Mouse (Mus musculus): ENCODE results near the gene Rnase12. TPM values are rescaled to one million over a fixed set of nuclear protein-coding genes. Genes with fewer than 3 reads are reported as not detected.

The Rnase12 gene
- polyA plus RNA-seq, 1 experiment from 2014 or later: not detected

- Histone ChIP-seq H3K4me1 (peaks cover 18% of the 10 kb centered on the region), H3K36me3 (no peaks in the 10 kb centered on the region), H3K27me3 (ENCODE audit: low read depth, poor library complexity, severe bottlenecking) (peaks cover 18% of the 10 kb centered on the region), H3K4me3 (no peak overlapping the region), H3K27ac (replicated peaks) (no peak overlapping the region), H3K9me3 (replicated peaks) (no peaks in the 10 kb centered on the region)
- 80% methylated on average over 1 of the region's 1 CpGs for WGBS
- DNase-seq (ENCODE audit: low spot score): no peak
These were observed 21.7 kb upstream of the Rnase12 start for GRCm38 (mm10) chr14:51079180-51079579.

GRCm38 (mm10) chr14:51074335-51074734 lies 16.9 kb upstream of the Rnase12 start, which contains the start of gene Olfr750:
TSS of gene Olfr750 (minus strand) at chr14:51074435.
- no peak within 1 kb of the TSS for H3K27ac ChIP-seq (replicated peaks)
- H3K4me3 ChIP-seq: no peak within 1 kb of the TSS
- H3K36me3 ChIP-seq: no peaks in the 10 kb centered on the region
- whole genome bisulfite sequencing: 85% methylated on average over 3 of the region's 3 CpGs
- no peaks in the 10 kb centered on the region for H3K27me3 ChIP-seq (ENCODE audit: low read depth, poor library complexity, severe bottlenecking)
- no peak for DNase-seq (ENCODE audit: low spot score)
- no peaks in the 10 kb centered on the region for H3K9me3 ChIP-seq (replicated peaks)
- H3K4me1 ChIP-seq: no peaks in the 10 kb centered on the region

DNA sequence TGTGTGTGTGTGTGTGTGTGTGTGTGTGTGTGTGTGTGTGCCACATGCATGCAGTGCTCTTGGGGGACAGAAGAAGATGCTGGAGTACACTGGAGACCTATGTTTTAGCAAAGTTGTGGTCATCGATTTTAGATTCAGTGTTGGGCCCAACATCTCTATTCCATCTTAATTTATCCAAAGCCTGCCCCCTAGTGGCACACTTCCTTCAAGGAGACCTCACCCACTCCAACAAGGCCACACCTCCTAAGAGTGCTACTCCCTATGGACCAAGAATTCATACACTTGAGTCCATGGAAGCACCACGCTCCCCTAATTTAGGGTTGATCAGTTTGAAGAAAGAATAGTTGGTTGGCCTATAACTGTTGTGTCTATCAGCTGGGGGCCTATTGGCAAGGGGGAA lies 12.2 kb upstream of the Rnase12 start:
- 89% methylated on average over 2 of the region's 2 CpGs for WGBS
- Histone ChIP-seq H3K27me3 (ENCODE audit: low read depth, poor library complexity, severe bottlenecking) (no peaks in the 10 kb centered on the region), H3K4me1 (peaks cover 11% of the 10 kb centered on the region), H3K4me3 (no peak overlapping the region), H3K27ac (replicated peaks) (no peak overlapping the region), H3K9me3 (replicated peaks) (no peaks in the 10 kb centered on the region), H3K36me3 (no peaks in the 10 kb centered on the region)
- DNase-seq (ENCODE audit: low spot score): no peak

- Histone ChIP-seq H3K27me3 (ENCODE audit: low read depth, poor library complexity, severe bottlenecking) (no peaks in the 10 kb centered on the region), H3K4me1 (peaks cover 11% of the 10 kb centered on the region), H3K9me3 (replicated peaks) (no peaks in the 10 kb centered on the region), H3K36me3 (no peaks in the 10 kb centered on the region), H3K4me3 (no peak overlapping the region), H3K27ac (replicated peaks) (no peak overlapping the region)
- DNase-seq (ENCODE audit: low spot score): no peak
- WGBS: 95% methylated on average over 5 of the region's 5 CpGs
These were observed 11.5 kb upstream of the Rnase12 start for GRCm38 (mm10) chr14:51068956-51069355.

- Histone ChIP-seq H3K27ac (replicated peaks) (no peak overlapping the region), H3K36me3 (no peaks in the 10 kb centered on the region), H3K4me3 (no peak overlapping the region), H3K4me1 (peaks cover 11% of the 10 kb centered on the region), H3K9me3 (replicated peaks) (no peaks in the 10 kb centered on the region), H3K27me3 (ENCODE audit: low read depth, poor library complexity, severe bottlenecking) (peaks cover 15% of the 10 kb centered on the region; the same call in 1 of the 2 replicates)
- 92% methylated on average over 5 of the region's 5 CpGs for WGBS
- no peak for DNase-seq (ENCODE audit: low spot score)
These were observed 3.3 kb upstream of the Rnase12 start for GRCm38 (mm10) chr14:51060761-51061160.

DNA sequence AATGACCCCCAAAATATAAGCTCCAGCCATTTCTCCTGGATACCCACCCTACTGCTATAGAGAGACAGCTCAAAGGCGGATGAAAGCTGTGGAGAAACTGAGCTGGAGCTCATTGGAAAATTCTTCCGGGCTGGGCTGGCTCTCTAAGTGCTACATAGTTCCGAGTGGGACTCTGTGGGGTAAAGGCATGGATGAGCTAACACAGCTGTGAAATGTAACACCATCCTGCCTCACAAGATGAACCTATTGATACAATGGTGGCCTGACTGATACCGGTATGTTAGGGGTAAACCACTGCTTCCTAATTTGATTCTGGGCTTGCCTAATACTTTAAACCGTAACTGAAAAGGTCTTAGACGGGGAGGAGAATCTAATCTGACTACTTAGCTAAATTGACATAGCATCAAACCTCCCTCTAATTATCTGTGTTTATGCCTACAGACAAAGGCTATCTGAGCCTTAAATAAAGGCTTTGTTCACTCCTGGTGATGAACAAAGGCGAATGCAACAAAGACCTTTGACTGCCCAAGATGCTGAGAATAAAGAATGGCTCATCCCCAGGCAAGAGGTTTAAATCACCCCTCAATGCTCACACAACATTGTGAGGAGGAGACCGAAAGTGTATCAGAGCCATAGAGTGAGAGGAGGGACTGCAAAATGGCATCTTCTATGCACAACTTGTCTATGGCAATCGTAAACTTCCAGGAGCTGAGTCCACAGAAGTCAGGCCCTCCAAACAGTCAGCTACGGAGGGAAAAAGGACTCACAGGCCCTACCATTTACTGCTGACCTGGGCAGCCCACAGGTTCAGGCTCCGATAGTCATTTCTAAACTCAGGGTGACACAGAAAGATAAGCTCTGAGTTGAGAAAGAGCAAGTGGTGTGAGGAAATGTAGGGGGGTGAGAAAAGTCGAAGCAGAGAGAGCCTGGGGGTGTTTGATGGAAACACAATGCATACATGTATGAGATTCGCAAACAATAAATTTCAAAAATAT lies 2.9 kb downstream of the Rnase12 start:
- Histone ChIP-seq H3K9me3 (replicated peaks) (no peaks in the 10 kb centered on the region), H3K4me3 (no peak overlapping the region), H3K4me1 (peaks cover 26% of the 10 kb centered on the region), H3K27me3 (ENCODE audit: low read depth, poor library complexity, severe bottlenecking) (peaks cover 23% of the 10 kb centered on the region), H3K36me3 (no peaks in the 10 kb centered on the region), H3K27ac (replicated peaks) (peak overlapping the region; percentile 63)
- 26% methylated on average over 13 of the region's 13 CpGs for WGBS
- peak; percentile 27 for DNase-seq (ENCODE audit: low spot score)

DNA sequence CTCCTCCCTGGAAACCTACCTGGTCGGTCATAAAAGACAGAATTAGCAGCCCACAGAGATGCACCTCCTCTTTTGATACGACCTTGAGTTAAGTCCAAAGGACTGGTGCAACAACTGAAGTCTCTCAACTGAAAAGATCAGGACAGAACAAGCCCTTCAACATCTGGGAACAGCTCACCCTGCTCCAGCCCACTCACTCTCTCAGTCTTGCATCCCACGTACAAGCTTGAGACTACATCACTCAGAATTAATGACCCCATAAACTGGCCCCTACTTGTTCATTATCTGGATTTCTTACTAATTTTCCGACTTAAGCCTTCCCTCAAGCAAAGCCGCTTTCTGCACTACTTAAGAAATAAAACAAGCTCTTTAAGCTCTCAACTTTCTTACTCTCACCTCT lies 4.3 kb downstream of the Rnase12 start:
- DNase-seq (ENCODE audit: low spot score): no peak
- H3K36me3 ChIP-seq: no peaks in the 10 kb centered on the region
- H3K4me3 ChIP-seq: no peak overlapping the region
- peaks cover 30% of the 10 kb centered on the region for H3K4me1 ChIP-seq
- H3K9me3 ChIP-seq (replicated peaks): no peaks in the 10 kb centered on the region
- no peak overlapping the region for H3K27ac ChIP-seq (replicated peaks)
- H3K27me3 ChIP-seq (ENCODE audit: low read depth, poor library complexity, severe bottlenecking): peaks cover 23% of the 10 kb centered on the region
- 56% methylated on average over 5 of the region's 5 CpGs for WGBS

DNA sequence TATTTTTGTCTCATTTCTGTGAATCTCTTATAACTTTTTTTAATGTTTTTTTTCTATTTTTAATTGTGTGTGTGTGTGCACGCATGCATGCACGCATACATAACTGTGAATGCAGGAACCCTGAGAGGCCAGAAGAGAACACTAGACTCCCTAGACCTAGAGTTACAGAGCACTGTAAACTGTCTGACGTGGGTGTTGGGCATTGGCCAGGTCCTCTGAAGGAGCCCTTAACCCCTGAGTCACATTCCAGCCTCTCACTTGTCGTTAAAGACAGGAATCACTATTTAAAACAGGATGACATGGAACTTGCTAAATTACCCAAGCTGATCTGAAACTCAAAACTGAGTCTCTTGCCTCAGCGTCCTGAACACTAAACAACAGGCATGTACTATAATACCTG lies 5.5 kb downstream of the Rnase12 start:
- WGBS: 80% methylated on average over 5 of the region's 5 CpGs
- DNase-seq (ENCODE audit: low spot score): no peak
- no peak overlapping the region for H3K27ac ChIP-seq (replicated peaks)
- no peaks in the 10 kb centered on the region for H3K9me3 ChIP-seq (replicated peaks)
- H3K4me1 ChIP-seq: peaks cover 27% of the 10 kb centered on the region
- H3K36me3 ChIP-seq: no peaks in the 10 kb centered on the region
- H3K27me3 ChIP-seq (ENCODE audit: low read depth, poor library complexity, severe bottlenecking): peaks cover 23% of the 10 kb centered on the region
- no peak overlapping the region for H3K4me3 ChIP-seq

DNA sequence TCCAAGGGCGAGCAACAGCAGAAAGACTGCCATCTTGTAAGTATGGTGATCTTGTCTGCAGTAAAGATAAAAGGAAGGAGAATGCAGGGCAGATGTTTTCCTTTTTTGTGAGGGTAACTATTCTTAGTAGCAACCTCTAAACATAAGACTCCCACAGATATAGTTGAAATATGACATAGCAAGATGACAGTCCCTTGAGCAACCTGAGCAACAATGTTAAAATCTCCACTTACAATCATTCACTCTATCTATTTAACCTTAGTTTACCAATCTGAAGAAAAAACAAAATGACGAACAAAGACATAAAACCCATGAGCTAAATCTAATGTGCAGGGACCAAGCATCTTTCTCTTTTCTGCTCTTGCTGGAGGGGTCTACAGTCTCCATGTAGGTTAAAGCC lies 7.4 kb downstream of the Rnase12 start, which contains the start of gene Rnase11:
Gene Rnase11, minus strand, starts transcription at position 101 of the 400 bp plus-strand sequence.
- no peak for DNase-seq (ENCODE audit: low spot score)
- Histone ChIP-seq H3K4me1 (peaks cover 26% of the 10 kb centered on the region), H3K9me3 (replicated peaks) (no peaks in the 10 kb centered on the region), H3K4me3 (no peak within 1 kb of the TSS), H3K27ac (replicated peaks) (no peak within 1 kb of the TSS), H3K36me3 (no peaks in the 10 kb centered on the region), H3K27me3 (ENCODE audit: low read depth, poor library complexity, severe bottlenecking) (peaks cover 23% of the 10 kb centered on the region)
- 88% methylated on average over 2 of the region's 2 CpGs for WGBS

DNA sequence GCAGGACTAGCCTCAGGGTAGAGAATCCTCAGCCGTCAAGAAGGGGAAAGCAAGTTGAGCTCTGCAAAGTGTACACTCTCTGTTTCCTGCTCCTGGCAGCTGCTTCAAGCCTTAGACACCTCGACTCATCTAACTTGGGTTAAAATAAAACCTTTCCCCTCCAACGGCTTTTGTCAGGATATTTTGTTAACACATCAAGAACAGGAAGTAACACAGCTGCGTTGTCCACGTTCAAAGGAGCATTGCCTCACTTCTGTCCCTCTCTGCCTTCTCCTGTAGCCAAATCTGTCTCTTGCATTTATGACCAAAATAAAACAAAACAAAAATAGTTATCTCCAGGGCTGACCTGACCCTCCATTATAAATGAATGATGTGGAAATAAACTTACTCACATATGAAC lies 9.6 kb downstream of the Rnase12 start:
- DNase-seq (ENCODE audit: low spot score): no peak
- Histone ChIP-seq H3K36me3 (no peaks in the 10 kb centered on the region), H3K27me3 (ENCODE audit: low read depth, poor library complexity, severe bottlenecking) (peaks cover 20% of the 10 kb centered on the region), H3K9me3 (replicated peaks) (no peaks in the 10 kb centered on the region), H3K27ac (replicated peaks) (no peak overlapping the region), H3K4me1 (peaks cover 7% of the 10 kb centered on the region), H3K4me3 (no peak overlapping the region)
- WGBS: 75% methylated on average over 5 of the region's 5 CpGs

DNA sequence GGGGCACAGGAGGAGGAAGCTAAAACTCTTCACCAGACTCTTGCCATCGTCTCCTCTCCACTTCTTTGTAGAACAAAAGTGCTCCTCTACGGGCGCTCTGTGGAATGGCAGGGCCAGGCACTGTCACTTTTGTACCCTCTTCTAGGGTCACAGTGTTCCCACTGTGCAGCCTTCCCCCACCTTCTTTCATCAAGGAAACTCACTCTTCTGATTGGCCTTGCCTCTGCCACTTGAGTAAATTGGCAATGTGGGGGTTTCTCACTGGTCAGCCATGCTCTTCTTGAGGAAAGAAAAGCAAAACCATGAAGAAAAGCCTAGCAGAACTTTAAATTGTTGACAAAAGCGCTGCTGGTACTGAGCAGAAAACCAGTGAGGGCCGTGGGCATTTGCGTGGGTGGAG lies 15.7 kb downstream of the Rnase12 start, which contains the start of gene Rnase9:
Gene Rnase9, minus strand, starts transcription at position 101 of the 400 bp plus-strand sequence.
- Histone ChIP-seq H3K9me3 (replicated peaks) (no peaks in the 10 kb centered on the region), H3K4me3 (no peak within 1 kb of the TSS), H3K4me1 (no peaks in the 10 kb centered on the region), H3K27ac (replicated peaks) (no peak within 1 kb of the TSS), H3K36me3 (no peaks in the 10 kb centered on the region), H3K27me3 (ENCODE audit: low read depth, poor library complexity, severe bottlenecking) (no peaks in the 10 kb centered on the region)
- no peak for DNase-seq (ENCODE audit: low spot score)
- 75% methylated on average over 6 of the region's 6 CpGs for WGBS

- DNase-seq (ENCODE audit: low spot score): no peak
- Histone ChIP-seq H3K27ac (replicated peaks) (no peak overlapping the region), H3K27me3 (ENCODE audit: low read depth, poor library complexity, severe bottlenecking) (no peaks in the 10 kb centered on the region), H3K9me3 (replicated peaks) (no peaks in the 10 kb centered on the region), H3K4me1 (no peaks in the 10 kb centered on the region), H3K36me3 (no peaks in the 10 kb centered on the region), H3K4me3 (no peak overlapping the region)
- 79% methylated on average over 4 of the region's 4 CpGs for WGBS
These were observed 21.2 kb downstream of the Rnase12 start for GRCm38 (mm10) chr14:51036214-51036613.

DNA sequence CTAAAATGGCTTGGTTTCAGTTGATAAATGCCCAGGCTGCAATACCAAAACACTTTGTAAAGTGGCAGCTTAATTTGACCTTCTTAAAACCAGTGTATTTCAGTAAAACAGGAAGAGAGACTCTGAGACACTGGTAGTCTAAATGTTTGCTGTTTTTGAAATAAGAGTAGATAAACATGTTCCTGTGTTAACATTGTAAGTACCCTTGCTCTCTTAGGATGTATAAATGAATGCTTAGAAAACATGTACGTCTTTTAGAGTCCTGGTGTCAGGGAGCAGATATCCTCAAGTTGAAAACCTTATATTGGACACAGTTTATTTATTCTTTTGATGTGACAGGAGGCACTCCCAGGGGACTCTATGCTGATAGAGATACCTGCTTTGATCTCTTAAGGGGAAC lies 22.3 kb downstream of the Rnase12 start:
- no peak for DNase-seq (ENCODE audit: low spot score)
- no peak overlapping the region for H3K4me3 ChIP-seq
- WGBS: 44% methylated on average over 1 of the region's 1 CpGs
- no peaks in the 10 kb centered on the region for H3K27me3 ChIP-seq (ENCODE audit: low read depth, poor library complexity, severe bottlenecking)
- H3K27ac ChIP-seq (replicated peaks): no peak overlapping the region
- no peaks in the 10 kb centered on the region for H3K9me3 ChIP-seq (replicated peaks)
- H3K4me1 ChIP-seq: no peaks in the 10 kb centered on the region
- H3K36me3 ChIP-seq: no peaks in the 10 kb centered on the region

All from midbrain, embryonic 10.5 days (tissue).